Mouse (Mus musculus): Measurements from ENCODE around the gene Atp5h. TPM values are rescaled to one million over a fixed set of nuclear protein-coding genes. Genes with fewer than 3 reads are reported as not detected.

Atp5h gene
- polyA plus RNA-seq, 1 experiment = 166 TPM

DNA sequence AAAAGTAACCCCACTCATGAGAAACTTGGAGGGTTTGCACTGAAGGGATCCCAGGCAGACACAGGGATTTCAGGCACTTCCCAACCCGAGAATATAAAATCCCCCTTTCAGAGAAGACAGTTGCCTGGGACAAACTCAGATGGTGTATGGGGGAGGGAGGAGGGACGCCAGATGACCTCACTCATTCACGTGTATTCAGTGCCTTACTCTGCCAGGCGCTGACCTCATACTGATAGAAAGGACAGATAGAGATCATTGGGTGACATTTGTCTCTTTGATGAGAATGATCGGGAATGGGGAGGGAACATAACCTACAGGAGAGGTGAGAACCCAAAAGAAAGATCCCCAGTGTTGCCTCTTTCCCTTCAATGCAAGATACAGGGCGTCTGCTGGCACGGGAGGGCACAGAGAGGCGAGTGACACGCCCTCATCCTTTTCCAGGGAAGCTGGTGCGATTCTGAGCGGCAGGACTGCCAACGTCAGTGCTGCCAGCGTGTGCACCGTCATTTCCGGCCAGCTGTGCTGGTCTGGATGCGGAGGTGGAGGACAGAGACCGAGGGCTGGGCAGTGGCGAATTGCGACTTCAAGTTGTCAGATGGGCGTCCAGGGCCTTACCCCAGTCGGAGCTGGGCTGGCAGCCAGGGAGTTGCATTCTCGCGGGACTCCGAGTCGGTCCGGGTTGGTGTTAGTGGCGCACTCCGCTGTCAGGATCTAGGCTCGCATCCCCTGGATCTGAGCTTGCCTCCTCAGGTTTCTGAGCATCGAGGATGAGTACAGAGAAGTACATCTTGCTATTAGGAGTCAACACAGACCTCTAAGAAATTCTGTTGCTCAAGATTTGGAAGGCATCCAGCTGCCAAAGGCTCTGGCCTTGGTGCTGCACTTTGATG is 45.7 kb downstream of the Atp5h start:
- Histone ChIP-seq H3K4me3 (ENCODE audit: control insufficient read depth, low read depth, low read length) (peak overlapping the region; percentile 41; the same call in 1 of the 2 replicates), H3K27ac (ENCODE audit: control insufficient read depth, insufficient read depth, low read depth, low read length) (no peak overlapping the region), H3K36me3 (ENCODE audit: control insufficient read depth, insufficient read depth, low read length) (no peaks in the 10 kb centered on the region), H3K27me3 (ENCODE audit: control insufficient read depth, insufficient read depth, low read length) (no peaks in the 10 kb centered on the region), H3K4me1 (ENCODE audit: control insufficient read depth, insufficient read depth, low read length) (peaks cover 6% of the 10 kb centered on the region)
- TF ChIP-seq POLR2A (IDR thresholded peaks at IDR 0.05; ENCODE audit: control insufficient read depth, low read depth, low read length) (no peak), CTCF (IDR thresholded peaks at IDR 0.05; ENCODE audit: control insufficient read depth, insufficient read depth, insufficient replicate concordance, low read depth, low read length) (no peak)

DNA sequence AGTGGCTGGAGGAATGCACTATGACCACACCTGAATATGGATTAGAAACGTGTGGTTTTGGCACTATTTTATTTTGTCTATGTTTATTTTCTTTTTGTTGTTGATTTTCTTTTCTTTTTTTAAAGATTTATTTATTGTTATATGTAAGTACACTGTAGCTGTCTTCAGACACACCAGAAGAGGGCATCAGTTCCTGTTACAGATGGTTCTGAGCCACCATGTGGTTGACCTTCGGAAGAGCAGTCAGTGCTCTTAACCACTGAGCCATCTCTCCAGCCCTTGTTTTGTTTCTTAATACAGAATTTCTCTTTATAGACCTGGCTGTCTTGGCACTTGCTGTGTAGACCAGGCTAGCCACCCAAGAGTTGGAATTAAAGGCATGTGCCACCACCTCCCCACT is 47.0 kb downstream of the Atp5h start:
- Histone ChIP-seq H3K4me3 (ENCODE audit: control insufficient read depth, low read depth, low read length) (no peak overlapping the region), H3K36me3 (ENCODE audit: control insufficient read depth, insufficient read depth, low read length) (no peaks in the 10 kb centered on the region), H3K4me1 (ENCODE audit: control insufficient read depth, insufficient read depth, low read length) (peaks cover 6% of the 10 kb centered on the region), H3K27me3 (ENCODE audit: control insufficient read depth, insufficient read depth, low read length) (no peaks in the 10 kb centered on the region), H3K27ac (ENCODE audit: control insufficient read depth, insufficient read depth, low read depth, low read length) (no peak overlapping the region)
- TF ChIP-seq POLR2A (IDR thresholded peaks at IDR 0.05; ENCODE audit: control insufficient read depth, low read depth, low read length) = no peak
- TF ChIP-seq CTCF (IDR thresholded peaks at IDR 0.05; ENCODE audit: control insufficient read depth, insufficient read depth, insufficient replicate concordance, low read depth, low read length) = no peak

DNA sequence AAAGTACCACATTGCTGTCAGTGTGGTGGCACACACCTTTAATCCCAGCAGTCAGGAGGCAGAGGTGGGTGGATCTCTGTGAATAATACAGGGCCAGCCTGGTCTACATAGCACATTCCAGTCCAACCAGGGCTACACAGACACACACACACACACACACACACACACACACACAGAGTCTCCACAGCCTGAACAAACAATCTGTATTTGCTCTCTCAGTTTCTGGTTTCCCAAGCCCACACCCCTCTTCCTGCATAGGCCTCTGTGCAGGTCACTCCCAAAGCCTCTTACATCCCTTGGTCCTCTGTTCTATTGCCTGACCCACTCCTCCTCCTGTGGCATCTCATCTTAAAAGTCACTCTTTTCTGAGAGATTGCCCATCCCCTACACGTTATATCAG is 47.7 kb downstream of the Atp5h start:
- Histone ChIP-seq H3K27me3 (ENCODE audit: control insufficient read depth, insufficient read depth, low read length) (no peaks in the 10 kb centered on the region; the same call in 1 of the 2 replicates), H3K36me3 (ENCODE audit: control insufficient read depth, insufficient read depth, low read length) (no peaks in the 10 kb centered on the region), H3K27ac (ENCODE audit: control insufficient read depth, insufficient read depth, low read depth, low read length) (no peak overlapping the region), H3K4me3 (ENCODE audit: control insufficient read depth, low read depth, low read length) (no peak overlapping the region), H3K4me1 (ENCODE audit: control insufficient read depth, insufficient read depth, low read length) (peaks cover 11% of the 10 kb centered on the region)
- no peak for TF ChIP-seq CTCF (IDR thresholded peaks at IDR 0.05; ENCODE audit: control insufficient read depth, insufficient read depth, insufficient replicate concordance, low read depth, low read length)
- no peak for TF ChIP-seq POLR2A (IDR thresholded peaks at IDR 0.05; ENCODE audit: control insufficient read depth, low read depth, low read length)

DNA sequence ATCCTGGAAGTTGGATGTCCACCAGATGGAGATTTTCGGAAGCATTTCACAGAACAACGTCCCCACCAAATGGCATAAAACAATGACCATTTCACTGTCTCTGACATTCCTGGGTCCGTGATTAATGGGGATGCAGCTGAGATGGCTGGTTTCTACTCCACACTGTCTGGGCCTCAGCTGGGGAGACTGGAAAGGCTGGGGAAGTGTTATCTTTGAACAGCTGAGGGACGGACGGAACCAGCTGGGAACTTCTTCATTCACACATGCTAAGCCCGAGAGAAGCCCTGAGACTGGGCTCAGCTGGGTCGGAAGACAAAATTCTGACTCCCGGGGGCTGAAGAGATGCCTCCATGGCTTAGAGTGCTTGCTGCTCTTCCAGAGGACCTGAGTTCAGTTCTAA is 48.4 kb downstream of the Atp5h start:
- Histone ChIP-seq H3K4me3 (ENCODE audit: control insufficient read depth, low read depth, low read length) (no peak overlapping the region), H3K27me3 (ENCODE audit: control insufficient read depth, insufficient read depth, low read length) (peaks cover 2% of the 10 kb centered on the region; the same call in 1 of the 2 replicates), H3K36me3 (ENCODE audit: control insufficient read depth, insufficient read depth, low read length) (no peaks in the 10 kb centered on the region), H3K27ac (ENCODE audit: control insufficient read depth, insufficient read depth, low read depth, low read length) (no peak overlapping the region), H3K4me1 (ENCODE audit: control insufficient read depth, insufficient read depth, low read length) (peaks cover 17% of the 10 kb centered on the region)
- no peak for TF ChIP-seq CTCF (IDR thresholded peaks at IDR 0.05; ENCODE audit: control insufficient read depth, insufficient read depth, insufficient replicate concordance, low read depth, low read length)
- TF ChIP-seq POLR2A (IDR thresholded peaks at IDR 0.05; ENCODE audit: control insufficient read depth, low read depth, low read length) = no peak

DNA sequence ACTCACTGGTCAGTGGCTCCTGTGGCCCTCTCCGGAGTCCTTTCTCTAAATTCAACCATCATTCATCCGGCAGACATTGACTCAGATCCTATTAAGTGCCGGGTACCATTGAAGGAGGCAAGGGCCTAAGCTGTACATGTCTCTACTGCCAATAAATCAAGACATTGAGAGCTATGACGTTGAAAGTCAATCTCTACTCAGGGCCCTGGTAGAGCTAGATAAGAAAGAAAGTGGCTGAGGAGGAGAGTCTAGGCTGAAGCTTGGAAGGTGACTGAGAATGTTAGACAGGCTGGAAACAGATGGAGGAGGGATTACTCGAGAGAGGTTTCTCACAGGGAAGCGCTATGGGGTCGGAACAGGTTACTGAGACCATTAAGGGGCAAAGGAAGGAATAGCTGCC is 49.4 kb downstream of the Atp5h start:
- Histone ChIP-seq H3K36me3 (ENCODE audit: control insufficient read depth, insufficient read depth, low read length) (no peaks in the 10 kb centered on the region), H3K27ac (ENCODE audit: control insufficient read depth, insufficient read depth, low read depth, low read length) (no peak overlapping the region), H3K4me3 (ENCODE audit: control insufficient read depth, low read depth, low read length) (no peak overlapping the region), H3K27me3 (ENCODE audit: control insufficient read depth, insufficient read depth, low read length) (peaks cover 2% of the 10 kb centered on the region; the same call in 1 of the 2 replicates), H3K4me1 (ENCODE audit: control insufficient read depth, insufficient read depth, low read length) (peaks cover 17% of the 10 kb centered on the region)
- TF ChIP-seq POLR2A (IDR thresholded peaks at IDR 0.05; ENCODE audit: control insufficient read depth, low read depth, low read length) (no peak), CTCF (IDR thresholded peaks at IDR 0.05; ENCODE audit: control insufficient read depth, insufficient read depth, insufficient replicate concordance, low read depth, low read length) (no peak)

DNA sequence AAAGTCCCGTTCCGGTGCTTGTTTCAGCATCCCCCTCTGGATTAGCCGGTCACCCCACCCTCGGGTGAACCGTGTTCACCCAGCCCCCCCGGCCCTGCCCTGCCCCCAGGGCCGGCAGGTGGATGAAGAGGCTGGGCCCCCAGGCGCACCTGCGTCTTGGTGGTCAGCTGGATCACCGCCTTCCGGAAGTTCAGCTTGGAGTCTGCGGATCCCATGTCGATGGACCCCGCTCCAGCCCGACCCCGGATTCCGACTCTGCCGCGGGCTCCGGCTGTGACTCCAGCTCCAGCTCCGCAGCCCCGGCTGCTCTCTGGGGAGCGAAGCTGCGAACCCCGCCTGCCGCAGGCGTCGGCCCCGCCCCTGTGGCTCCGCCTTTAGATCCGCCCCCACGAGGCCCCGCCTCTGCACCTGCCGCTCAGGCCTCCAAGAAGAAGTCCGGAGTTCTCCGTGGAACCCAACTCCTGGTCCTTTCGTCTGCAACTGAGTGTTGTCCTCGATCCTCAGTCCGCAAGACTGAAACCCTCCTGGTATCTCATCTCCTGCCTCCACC is 52.3 kb downstream of the Atp5h start, which contains the start of gene Hid1:
Gene Hid1, minus strand, starts transcription at position 362 of the 550 bp plus-strand sequence.
- Histone ChIP-seq H3K27ac (ENCODE audit: control insufficient read depth, insufficient read depth, low read depth, low read length) (no peak within 1 kb of the TSS), H3K36me3 (ENCODE audit: control insufficient read depth, insufficient read depth, low read length) (no peaks in the 10 kb centered on the region), H3K27me3 (ENCODE audit: control insufficient read depth, insufficient read depth, low read length) (peaks cover 2% of the 10 kb centered on the region; the same call in 1 of the 2 replicates), H3K4me1 (ENCODE audit: control insufficient read depth, insufficient read depth, low read length) (peaks cover 12% of the 10 kb centered on the region), H3K4me3 (ENCODE audit: control insufficient read depth, low read depth, low read length) (peak within 1 kb of the TSS; percentile 79)
- no peak for TF ChIP-seq CTCF (IDR thresholded peaks at IDR 0.05; ENCODE audit: control insufficient read depth, insufficient read depth, insufficient replicate concordance, low read depth, low read length)

DNA sequence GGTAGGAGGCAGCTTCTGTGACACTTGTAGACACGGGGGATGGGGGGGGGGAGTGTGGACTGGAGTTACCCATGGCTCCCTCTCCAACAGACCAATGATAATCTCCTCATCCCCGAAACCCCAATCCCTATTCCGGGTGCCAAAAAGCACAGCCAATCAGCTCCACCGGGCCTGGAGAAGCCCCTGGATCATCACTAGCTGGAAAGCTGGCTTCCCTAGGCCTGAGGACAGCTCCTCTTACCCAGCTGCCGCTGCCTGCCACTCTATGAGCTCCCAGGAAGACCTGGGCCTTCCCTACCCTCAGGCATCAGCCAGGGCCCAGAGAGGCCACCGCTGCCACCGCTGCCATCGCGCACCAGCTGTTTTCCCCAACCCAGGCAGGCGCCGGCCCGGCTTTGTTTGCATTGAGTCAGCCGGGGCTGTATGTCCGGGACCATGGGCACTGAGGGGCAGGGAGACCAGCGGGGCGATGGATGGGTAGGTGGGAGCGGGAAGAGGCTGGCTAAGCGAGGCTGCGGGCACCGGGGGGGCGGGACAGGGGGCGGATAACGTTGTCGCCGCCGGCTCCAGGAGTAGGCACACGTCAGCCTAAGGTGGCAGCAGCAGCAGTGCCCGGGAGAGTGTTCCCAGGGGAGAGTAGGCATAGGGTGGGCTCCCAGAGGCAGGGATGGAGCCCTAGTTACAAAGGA is 52.9 kb downstream of the Atp5h start:
- peaks cover 2% of the 10 kb centered on the region; the same call in 1 of the 2 replicates for H3K27me3 ChIP-seq (ENCODE audit: control insufficient read depth, insufficient read depth, low read length)

More for the DNA sequence above, 52.9 kb downstream of the Atp5h start:
- H3K4me3 ChIP-seq (ENCODE audit: control insufficient read depth, low read depth, low read length) = peak overlapping the region; percentile 79
- no peaks in the 10 kb centered on the region for H3K36me3 ChIP-seq (ENCODE audit: control insufficient read depth, insufficient read depth, low read length)
- H3K27ac ChIP-seq (ENCODE audit: control insufficient read depth, insufficient read depth, low read depth, low read length) = no peak overlapping the region
- TF ChIP-seq POLR2A (IDR thresholded peaks at IDR 0.05; ENCODE audit: control insufficient read depth, low read depth, low read length) (no peak), CTCF (IDR thresholded peaks at IDR 0.05; ENCODE audit: control insufficient read depth, insufficient read depth, insufficient replicate concordance, low read depth, low read length) (no peak)
- peaks cover 12% of the 10 kb centered on the region for H3K4me1 ChIP-seq (ENCODE audit: control insufficient read depth, insufficient read depth, low read length)
